Mouse (Mus musculus): ENCODE data around the gene Gfod1.

The Gfod1 gene

GRCm38 (mm10) chr13:43297526-43297925, 6.4 kb downstream of the Gfod1 start:
- DNase-seq = no peak

DNA sequence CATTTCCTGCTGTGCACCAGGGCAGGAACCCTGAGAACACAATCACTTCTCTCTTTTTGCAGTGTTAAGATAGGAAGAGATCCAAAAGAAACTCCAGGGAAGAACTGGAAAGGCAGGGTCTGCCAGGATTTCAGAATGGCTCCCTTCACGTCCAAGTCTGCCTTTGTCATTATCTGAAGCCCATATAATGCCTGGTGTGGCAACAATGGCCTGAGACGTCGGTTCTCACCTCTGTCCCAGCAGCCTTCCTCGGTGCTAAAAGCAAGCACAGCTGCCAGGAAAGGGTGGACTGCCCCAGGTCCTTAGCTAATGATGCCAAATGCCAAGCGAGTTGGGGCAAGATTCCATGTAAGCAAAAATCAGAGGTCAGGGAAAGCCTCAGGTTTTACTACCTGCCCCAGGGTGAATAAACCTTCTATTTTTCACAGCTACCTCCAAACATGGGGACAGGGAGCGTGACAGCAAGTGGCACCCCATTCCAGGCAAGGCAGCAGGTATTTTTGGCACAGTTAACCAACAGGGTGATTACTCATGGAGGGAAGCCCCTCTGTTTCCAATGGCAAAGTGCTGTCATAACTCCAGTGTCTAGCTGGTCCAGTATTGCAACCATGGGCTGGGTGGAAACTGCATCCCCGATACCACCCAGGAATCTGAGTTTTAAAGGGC, 7.7 kb downstream of the Gfod1 start:
- DNase-seq = no peak

GRCm38 (mm10) chr13:43295684-43296083, 8.3 kb downstream of the Gfod1 start:
- DNase-seq = no peak

DNA sequence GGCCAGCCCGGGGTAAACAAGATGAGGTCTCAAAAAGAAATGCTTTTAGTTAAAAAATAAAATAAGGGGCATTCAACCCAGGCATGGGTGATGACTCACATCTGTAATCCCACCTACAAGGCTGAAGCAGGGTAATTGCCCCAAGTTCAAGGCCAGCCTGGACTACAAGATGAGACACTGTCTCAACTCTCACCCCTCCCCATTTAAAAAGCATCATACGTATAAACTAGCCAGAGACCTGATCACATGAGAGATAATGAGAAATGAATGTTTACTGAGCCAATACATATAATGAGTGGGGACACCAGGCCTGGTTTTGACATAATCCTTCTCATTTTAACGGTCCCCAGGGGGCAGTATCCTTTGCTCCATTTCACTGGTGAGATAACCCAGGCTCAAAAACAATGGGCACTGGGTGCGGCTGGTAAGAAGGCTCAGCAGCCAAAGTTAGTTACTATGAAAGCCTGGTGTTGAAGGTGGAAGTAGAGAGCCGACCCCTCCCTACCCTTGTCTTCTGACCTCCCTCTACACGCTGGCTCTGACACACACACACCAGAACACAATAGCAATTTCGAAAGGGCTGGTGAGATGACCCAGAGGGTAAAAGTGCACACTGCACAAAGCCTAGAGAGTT, 8.9 kb downstream of the Gfod1 start:
- DNase-seq = peak in 1 of 2 experiments; percentile 45

DNA sequence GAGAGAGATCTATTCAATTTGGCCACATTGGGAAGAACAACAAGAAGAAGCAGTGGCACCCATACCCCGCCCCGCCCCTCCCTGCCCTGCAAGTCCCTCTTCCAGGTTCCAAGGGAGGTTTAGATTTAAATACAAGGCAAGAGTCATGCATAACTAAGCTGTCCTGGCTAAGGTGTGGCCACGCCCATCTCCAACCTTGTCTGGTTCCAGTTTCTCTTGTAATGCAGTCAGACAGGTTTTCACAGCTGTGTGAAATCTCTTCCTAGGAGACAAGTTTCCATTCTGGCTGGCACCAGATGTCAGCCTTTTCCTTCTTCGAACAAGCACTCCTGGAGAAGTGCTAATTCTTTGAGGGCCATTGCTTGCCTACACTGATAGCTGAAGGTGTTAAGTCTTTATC, 11.1 kb downstream of the Gfod1 start:
- DNase-seq = peak; percentile 75 to 85

DNA sequence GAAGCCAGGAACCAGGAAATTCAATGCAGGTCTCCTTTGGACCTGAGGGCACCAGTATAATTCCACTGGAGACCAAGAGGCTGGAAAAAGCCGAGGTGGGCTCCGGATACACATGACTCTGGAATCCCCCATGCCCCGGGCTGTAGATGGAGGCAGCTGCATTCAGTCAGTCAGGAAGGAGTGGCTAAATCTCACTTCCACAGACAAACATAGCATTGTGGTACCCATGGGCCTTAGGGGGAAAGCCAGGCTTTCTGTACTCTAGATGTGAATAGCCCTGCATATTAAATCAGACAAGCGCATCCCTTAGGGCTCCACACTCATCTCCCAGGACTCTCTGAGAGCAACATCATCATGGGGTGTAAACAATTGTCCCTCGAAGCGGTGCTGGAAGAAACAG, 14.9 kb downstream of the Gfod1 start:
- DNase-seq = no peak

GRCm38 (mm10) chr13:43288444-43288843, 15.5 kb downstream of the Gfod1 start:
- no peak for DNase-seq

DNA sequence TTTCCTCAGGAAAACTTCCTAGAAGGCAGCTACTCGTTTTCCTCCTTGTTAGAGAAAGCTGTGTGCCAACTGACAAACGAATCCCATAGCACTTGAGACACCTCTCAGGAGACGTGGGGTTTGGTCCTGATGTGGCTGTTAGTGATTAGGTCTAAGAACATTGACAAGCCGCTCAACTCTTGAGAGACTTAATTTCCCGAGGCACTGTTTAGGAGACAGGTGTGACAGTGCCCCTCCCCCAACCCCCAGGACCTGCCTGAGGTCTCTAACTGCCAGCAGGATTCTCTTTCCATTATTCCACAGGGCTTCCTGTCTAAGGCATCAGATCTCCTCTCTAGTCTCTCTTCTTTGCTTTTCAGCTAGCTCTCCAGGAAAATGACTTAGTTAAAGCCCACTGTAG, 15.9 kb downstream of the Gfod1 start:
- no peak for DNase-seq

DNA sequence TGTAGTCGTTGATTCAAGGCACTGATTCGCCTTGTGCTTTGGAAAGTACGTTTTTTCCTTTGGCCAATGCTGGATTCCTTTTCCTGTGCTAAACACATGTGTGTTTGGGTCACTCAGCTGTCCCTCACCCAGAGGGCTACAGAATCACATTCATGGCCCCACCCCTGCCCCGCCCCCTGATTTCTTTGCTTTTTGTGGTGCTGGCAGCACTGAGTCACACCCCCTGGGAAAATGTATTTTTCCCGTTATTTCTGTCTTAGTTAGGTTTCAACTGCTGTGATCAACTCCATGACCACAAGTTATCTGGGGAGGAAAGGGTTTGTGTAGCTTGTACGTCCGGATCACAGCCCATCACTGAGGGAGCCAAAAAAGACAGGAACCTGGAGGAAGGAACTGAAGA, 17.1 kb downstream of the Gfod1 start:
- no peak for DNase-seq

- no peak for DNase-seq
These were observed 19.2 kb downstream of the Gfod1 start for GRCm38 (mm10) chr13:43284711-43285151.

DNA sequence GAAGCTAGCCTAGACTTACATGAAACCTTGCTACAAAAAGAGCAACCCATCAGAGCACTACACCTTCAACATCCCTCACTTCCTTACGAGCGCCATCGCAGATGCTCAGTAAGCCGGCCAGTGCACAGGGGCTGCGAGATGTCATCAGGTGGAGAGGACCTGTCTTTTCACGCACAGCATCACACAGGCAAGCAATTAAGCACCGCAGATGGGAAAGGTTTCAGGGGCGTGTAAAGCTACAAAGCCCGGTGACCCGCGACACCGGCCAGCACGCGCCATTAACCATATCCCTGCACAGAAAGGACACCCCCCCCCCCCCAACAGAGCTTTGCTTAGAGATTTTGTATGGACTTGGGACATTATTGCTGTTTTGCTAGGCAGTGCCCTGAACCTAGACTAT, 30.1 kb downstream of the Gfod1 start:
- DNase-seq = no peak

- no peak for DNase-seq
These were observed 31.5 kb downstream of the Gfod1 start for GRCm38 (mm10) chr13:43272303-43273135.

- peak; percentile 41 to 72 for DNase-seq
These were observed 32.5 kb downstream of the Gfod1 start for GRCm38 (mm10) chr13:43271481-43271880.

- no peak for DNase-seq
These were observed 33.8 kb downstream of the Gfod1 start for GRCm38 (mm10) chr13:43270220-43270597.

GRCm38 (mm10) chr13:43269460-43270219, 34.3 kb downstream of the Gfod1 start:
- DNase-seq = no peak

DNA sequence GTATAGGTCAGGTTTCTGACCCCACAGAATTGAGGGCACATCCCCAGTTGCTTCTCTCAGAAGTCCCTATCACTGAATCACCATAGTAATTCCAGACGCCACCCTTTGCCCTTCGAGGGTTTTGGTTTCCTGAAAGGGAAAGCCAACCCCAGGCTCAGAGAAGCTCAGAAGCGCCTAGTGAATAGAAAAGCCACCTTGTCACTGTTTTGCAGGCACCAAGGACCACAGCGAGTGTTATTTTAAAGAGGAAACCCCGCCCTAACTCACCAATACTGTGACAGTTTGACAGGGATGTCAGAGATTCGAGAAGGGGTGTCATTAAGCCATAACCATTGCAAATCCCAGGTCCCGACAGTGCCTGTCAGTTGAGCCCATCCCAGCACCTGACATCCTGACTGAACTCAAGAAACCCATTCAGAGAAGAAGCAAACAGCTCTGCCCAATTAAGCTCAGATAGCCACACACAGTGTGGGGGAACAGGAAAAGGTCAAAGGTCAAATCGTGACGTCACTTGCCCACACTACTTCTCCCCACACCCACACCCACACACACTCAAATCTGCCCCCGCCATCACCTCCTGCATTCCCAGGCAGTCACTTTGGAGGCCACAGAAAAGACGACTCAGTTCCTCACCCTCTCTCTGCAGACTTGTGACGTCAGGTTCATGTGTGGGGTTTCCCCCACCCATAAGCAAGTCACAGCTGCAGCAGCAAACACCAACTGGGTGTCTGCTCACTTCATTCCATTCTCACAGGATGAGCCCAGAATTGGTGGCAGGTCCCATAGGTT, 35.2 kb downstream of the Gfod1 start:
- DNase-seq = no peak

DNA sequence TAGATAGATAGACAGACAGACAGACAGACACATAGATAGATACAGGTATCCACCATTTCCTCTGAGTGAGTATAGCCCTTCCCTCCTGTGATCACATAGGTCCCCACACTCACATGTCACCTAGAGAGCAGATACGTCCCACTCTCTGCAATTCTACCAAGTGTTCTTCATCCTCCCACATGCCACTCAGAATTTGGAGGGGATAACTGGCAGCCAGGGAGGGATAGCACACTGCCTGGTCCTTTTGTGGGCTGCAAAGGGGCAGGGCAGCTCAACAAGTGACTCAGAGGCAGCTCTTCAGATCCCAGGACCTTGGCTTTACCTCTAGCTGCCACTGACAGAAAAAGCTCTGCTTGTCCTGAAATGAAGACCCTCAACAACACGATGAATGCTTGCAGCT, 36.1 kb downstream of the Gfod1 start:
- no peak for DNase-seq

- no peak for DNase-seq
These were observed 36.8 kb downstream of the Gfod1 start for GRCm38 (mm10) chr13:43267216-43267615.

GRCm38 (mm10) chr13:43266333-43266732, 37.6 kb downstream of the Gfod1 start:
- no peak for DNase-seq

GRCm38 (mm10) chr13:43265116-43265515, 38.9 kb downstream of the Gfod1 start:
- no peak for DNase-seq

GRCm38 (mm10) chr13:43263646-43264045, 40.3 kb downstream of the Gfod1 start:
- DNase-seq = no peak

- no peak for DNase-seq
These were observed 41.7 kb downstream of the Gfod1 start for GRCm38 (mm10) chr13:43262114-43262739.

All from kidney, postnatal 25 days (tissue).